Mouse (Mus musculus) hindbrain, embryonic 14.5 days (tissue): ENCODE results near the gene Qprt. TPM values are rescaled to one million over a fixed set of nuclear protein-coding genes. Genes with fewer than 3 reads are reported as not detected.

Experiments
- ATAC-seq: fragments of 200-750 bp; cut with Nextera tagmentation; 2 replicates; pipeline ENCODE4 v1.8.0; 2017; ENCODE audit warnings: moderate number of reproducible peaks, mild to moderate bottlenecking, moderate TSS enrichment, moderate library complexity; ENCODE audit not compliant: low FRiP score
- DNase-seq: peaks from one replicate; pipeline ENCODE4 v3.0.0-alpha.2; 2015; ENCODE audit warnings: low spot score
- H3K27ac ChIP-seq: fragments of 300-500 bp; sonication (generic); 2 replicates; pipeline ENCODE4 v1.5.1; 2014; ENCODE audit warnings: mild to moderate bottlenecking, moderate library complexity
- H3K27me3 ChIP-seq: fragments of 300-500 bp; sonication (generic); 2 replicates; pipeline ENCODE4 v1.6.1; 2014; ENCODE audit warnings: mild to moderate bottlenecking, low read length, mixed read lengths; ENCODE audit not compliant: control insufficient read depth, insufficient read depth
- H3K36me3 ChIP-seq: fragments of 300-500 bp; sonication (generic); replicated peaks from 2 replicates; pipeline ENCODE4 v1.6.1; 2014; ENCODE audit not compliant: control insufficient read depth, insufficient read depth
- H3K4me1 ChIP-seq: fragments of 300-500 bp; sonication (generic); replicated peaks from 2 replicates; pipeline ENCODE4 v1.6.1; 2014; ENCODE audit warnings: antibody characterized with exemption, low read length, mixed read lengths; ENCODE audit not compliant: control insufficient read depth, insufficient read depth
- H3K4me2 ChIP-seq: fragments of 300-500 bp; sonication (generic); replicated peaks from 2 replicates; pipeline ENCODE4 v1.6.1; 2014; ENCODE audit warnings: mild to moderate bottlenecking, moderate library complexity
- H3K4me3 ChIP-seq: fragments of 300-500 bp; sonication (generic); replicated peaks from 2 replicates; pipeline ENCODE4 v1.5.1; 2014; ENCODE audit warnings: mild to moderate bottlenecking, low read length
- H3K9ac ChIP-seq: fragments of 300-500 bp; sonication (generic); 2 replicates; pipeline ENCODE4 v1.6.1; 2014
- H3K9me3 ChIP-seq: fragments of 300-500 bp; sonication (generic); 2 replicates; pipeline ENCODE4 v1.6.1; 2016; ENCODE audit warnings: low read length; ENCODE audit not compliant: control insufficient read depth
- WGBS: fragments of 180-500 bp; shearing (Covaris S2); extraction: QIAGEN DNeasy Blood & Tissue Kit; methylation state at CpG from one replicate; pipeline ENCODE4 v1.1.7; 2014; 5-methylcytosine and 5-hydroxymethylcytosine counted together
- polyA plus RNA-seq: library from polyadenylated mRNA; unstranded; fragments of >200 nt; fragmentation: Nextera tagmentation; extraction: Ambion mirVana; gene quantifications from 2 replicates; pipeline ENCODE4 v1.2.1, GENCODE M21; 2014

Qprt gene
- polyA plus RNA-seq, 1 experiment from 2014 or later = 0.55 TPM

GRCm38 (mm10) chr7:127082271-127082670, 39.8 kb downstream of the Qprt start:
- H3K4me3 ChIP-seq = no peak overlapping the region
- no peak overlapping the region for H3K9ac ChIP-seq
- no peaks in the 10 kb centered on the region for H3K9me3 ChIP-seq
- DNase-seq (no peak), ATAC-seq (no peak)
- WGBS = 82% methylated on average over 8 of the region's 8 CpGs
- no peaks in the 10 kb centered on the region for H3K27me3 ChIP-seq
- no peaks in the 10 kb centered on the region for H3K36me3 ChIP-seq
- H3K4me1 ChIP-seq = no peaks in the 10 kb centered on the region
- no peak overlapping the region for H3K4me2 ChIP-seq
- H3K27ac ChIP-seq = no peak overlapping the region

GRCm38 (mm10) chr7:127080045-127080444, 42.0 kb downstream of the Qprt start:
- Histone ChIP-seq H3K4me2 (no peak overlapping the region), H3K27me3 (no peaks in the 10 kb centered on the region), H3K4me3 (no peak overlapping the region), H3K9me3 (no peaks in the 10 kb centered on the region), H3K36me3 (no peaks in the 10 kb centered on the region), H3K27ac (no peak overlapping the region), H3K4me1 (no peaks in the 10 kb centered on the region), H3K9ac (no peak overlapping the region)
- no peak for DNase-seq
- WGBS = 68% methylated on average over 3 of the region's 3 CpGs
- ATAC-seq = no peak

GRCm38 (mm10) chr7:127077692-127078091, 44.3 kb downstream of the Qprt start:
- Histone ChIP-seq H3K27ac (no peak overlapping the region), H3K27me3 (no peaks in the 10 kb centered on the region), H3K36me3 (no peaks in the 10 kb centered on the region), H3K4me1 (no peaks in the 10 kb centered on the region), H3K9ac (no peak overlapping the region), H3K4me3 (no peak overlapping the region), H3K9me3 (no peaks in the 10 kb centered on the region), H3K4me2 (no peak overlapping the region)
- no peak for ATAC-seq
- WGBS = 86% methylated on average over 3 of the region's 3 CpGs
- no peak for DNase-seq

DNA sequence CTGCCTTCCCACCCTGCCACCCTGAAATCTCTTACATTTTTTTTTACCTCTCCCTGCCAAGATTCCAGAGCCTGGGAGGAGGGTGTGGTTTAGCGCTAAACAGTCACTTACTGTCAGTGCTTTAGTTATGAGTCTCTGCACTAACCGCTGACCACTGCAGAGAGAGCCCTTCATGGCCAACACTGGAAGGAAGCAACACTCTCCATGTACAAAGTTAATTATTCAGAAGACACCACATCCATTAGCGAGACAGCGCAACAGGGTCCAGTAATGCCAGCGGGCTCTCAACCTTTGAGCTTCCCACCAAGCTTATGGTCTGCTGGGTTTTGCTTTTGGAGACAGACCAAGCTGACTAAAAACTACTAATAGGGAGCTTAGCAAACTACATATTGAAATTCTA, 45.8 kb downstream of the Qprt start:
- no peak overlapping the region for H3K4me3 ChIP-seq
- H3K4me1 ChIP-seq = no peaks in the 10 kb centered on the region
- no peaks in the 10 kb centered on the region for H3K36me3 ChIP-seq
- no peak for DNase-seq
- H3K27ac ChIP-seq = no peak overlapping the region
- 94% methylated on average over 5 of the region's 5 CpGs for WGBS
- no peak for ATAC-seq
- no peaks in the 10 kb centered on the region for H3K27me3 ChIP-seq
- H3K9me3 ChIP-seq = no peaks in the 10 kb centered on the region
- no peak overlapping the region for H3K9ac ChIP-seq
- H3K4me2 ChIP-seq = no peak overlapping the region

DNA sequence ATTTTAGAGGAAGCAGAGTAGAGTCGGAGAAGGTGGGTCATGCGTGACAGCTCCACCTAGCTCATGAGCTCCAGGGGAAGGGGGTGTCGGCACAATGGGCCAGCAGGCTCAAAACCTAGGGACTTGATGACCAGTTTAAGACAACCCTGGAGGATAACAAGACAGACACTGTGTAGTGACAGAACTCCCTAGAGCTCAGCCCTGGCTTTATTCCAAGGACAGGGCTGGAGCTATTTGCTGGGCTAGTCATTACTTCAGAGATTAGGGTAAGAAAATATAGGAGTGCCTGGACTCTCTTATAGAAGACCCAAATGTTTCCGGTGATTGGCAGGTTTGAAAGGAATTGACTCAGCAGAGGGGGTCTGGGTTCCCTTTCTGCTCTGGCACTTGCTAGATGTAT, 48.8 kb downstream of the Qprt start:
- Histone ChIP-seq H3K27ac (no peak overlapping the region), H3K9me3 (no peaks in the 10 kb centered on the region), H3K4me2 (no peak overlapping the region), H3K36me3 (no peaks in the 10 kb centered on the region), H3K4me1 (no peaks in the 10 kb centered on the region), H3K9ac (no peak overlapping the region), H3K27me3 (no peaks in the 10 kb centered on the region), H3K4me3 (no peak overlapping the region)
- 88% methylated on average over 4 of the region's 4 CpGs for WGBS
- DNase-seq (no peak), ATAC-seq (no peak)

GRCm38 (mm10) chr7:127070871-127071413, 51.1 kb downstream of the Qprt start:
- Histone ChIP-seq H3K4me1 (no peaks in the 10 kb centered on the region), H3K27ac (no peak overlapping the region), H3K9me3 (no peaks in the 10 kb centered on the region), H3K4me2 (no peak overlapping the region), H3K9ac (no peak overlapping the region), H3K36me3 (no peaks in the 10 kb centered on the region), H3K27me3 (no peaks in the 10 kb centered on the region), H3K4me3 (no peak overlapping the region)
- 72% methylated on average over 4 of the region's 4 CpGs for WGBS
- no peak for DNase-seq
- ATAC-seq = no peak

GRCm38 (mm10) chr7:127066317-127066716, 55.7 kb downstream of the Qprt start:
- Histone ChIP-seq H3K9me3 (no peaks in the 10 kb centered on the region), H3K9ac (no peak overlapping the region), H3K27me3 (no peaks in the 10 kb centered on the region), H3K4me2 (no peak overlapping the region), H3K4me3 (no peak overlapping the region), H3K27ac (no peak overlapping the region), H3K4me1 (no peaks in the 10 kb centered on the region), H3K36me3 (no peaks in the 10 kb centered on the region)
- DNase-seq = no peak
- no peak for ATAC-seq
- 82% methylated on average over 4 of the region's 4 CpGs for WGBS

DNA sequence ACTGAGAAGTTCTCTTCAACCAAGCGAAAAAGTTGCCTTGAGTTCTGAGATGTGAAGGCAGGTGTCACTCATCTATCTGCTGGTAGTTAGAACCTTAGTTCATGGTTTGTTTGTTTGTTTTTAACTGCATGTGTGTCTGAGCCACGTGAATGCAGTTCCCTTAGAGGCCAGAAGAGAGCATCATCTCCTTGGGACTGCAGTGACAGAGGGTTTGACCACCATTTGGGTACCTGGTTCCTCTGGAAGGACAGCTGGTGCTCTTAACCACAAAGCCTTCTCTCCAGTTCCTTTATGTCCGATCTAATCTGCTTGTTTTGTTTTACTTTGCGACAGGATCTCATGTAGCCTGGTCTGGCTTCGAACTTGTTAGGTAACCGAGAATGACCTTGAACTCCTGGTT, 56.5 kb downstream of the Qprt start:
- Histone ChIP-seq H3K4me3 (no peak overlapping the region), H3K36me3 (no peaks in the 10 kb centered on the region), H3K27ac (no peak overlapping the region), H3K9ac (no peak overlapping the region), H3K4me2 (no peak overlapping the region), H3K9me3 (no peaks in the 10 kb centered on the region), H3K27me3 (no peaks in the 10 kb centered on the region), H3K4me1 (no peaks in the 10 kb centered on the region)
- ATAC-seq (no peak), DNase-seq (no peak)
- 89% methylated on average over 6 of the region's 6 CpGs for WGBS
